Mouse (Mus musculus): Measurements from ENCODE around the gene Rc3h1.
"Not testable (repeated sequence)": the region's sequence is repeated elsewhere in the genome, so short reads cannot be mapped to it uniquely, and the experiment has no call there.

Gene Rc3h1

GRCm38 (mm10) chr1:160967268-160967667 is 61.0 kb downstream of the Rc3h1 start:
- DNase-seq (ENCODE audit: low spot score): no peak

DNA sequence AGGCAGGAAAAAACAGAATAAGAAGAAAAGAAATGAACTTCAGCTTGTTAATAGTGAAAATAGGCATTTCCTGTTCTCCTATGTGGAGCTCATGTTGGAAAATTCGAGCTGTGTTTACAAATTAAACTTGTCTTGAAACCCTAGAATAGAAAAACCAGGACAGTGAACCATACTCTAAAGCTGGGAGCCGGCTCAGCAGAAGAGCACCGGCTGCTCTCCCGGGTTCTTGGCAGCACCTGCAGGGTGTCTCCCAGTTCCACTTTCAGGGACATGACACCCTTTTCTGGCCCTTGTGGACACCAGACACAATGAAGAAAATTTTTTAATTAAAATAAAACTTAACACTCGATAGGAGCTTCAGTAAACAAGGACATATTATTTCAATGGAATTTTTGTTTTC is 62.4 kb downstream of the Rc3h1 start:
- DNase-seq (ENCODE audit: low spot score): no peak

- no peak for DNase-seq (ENCODE audit: low spot score)
Measured at GRCm38 (mm10) chr1:160978071-160978735, 72.0 kb downstream of the Rc3h1 start, which contains the start of gene Serpinc1. TSS of gene Serpinc1 (plus strand) at chr1:160978585.

- DNase-seq (ENCODE audit: low spot score): no peak
Measured at GRCm38 (mm10) chr1:160980021-160980420, 73.8 kb downstream of the Rc3h1 start.

DNA sequence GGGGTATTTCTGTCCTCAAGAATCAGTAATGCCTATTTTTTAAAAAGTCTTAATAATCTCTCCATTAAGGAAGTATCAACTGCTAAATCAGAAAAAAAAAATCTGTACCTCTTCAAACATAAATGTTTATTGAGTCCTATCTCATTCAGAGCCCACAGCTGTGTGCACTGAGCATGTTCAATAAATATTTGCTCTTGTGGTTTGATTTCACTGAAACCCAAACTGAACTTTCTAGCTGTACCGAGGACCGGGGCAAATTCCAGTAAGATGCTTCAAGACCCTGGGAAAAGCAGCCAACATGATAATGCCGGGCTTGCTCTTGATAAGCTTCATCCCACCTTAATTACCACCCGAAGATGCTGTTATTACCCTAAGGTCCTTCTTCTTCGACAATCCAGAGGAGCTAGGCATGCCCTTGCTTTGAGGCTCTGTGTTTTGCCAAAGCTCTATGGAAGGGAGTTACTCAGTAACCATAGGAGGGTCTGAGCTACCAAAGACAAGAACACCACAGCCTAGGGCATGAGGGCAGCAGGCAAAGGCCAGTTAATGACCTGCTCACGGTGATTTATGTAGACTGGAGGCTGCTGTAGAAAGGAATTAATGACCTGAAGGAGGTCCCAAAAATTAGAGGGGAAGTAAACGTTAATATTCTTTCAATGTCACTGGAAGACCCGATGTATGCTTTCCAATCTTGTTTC is 74.5 kb downstream of the Rc3h1 start:
- DNase-seq (ENCODE audit: low spot score): no peak

DNA sequence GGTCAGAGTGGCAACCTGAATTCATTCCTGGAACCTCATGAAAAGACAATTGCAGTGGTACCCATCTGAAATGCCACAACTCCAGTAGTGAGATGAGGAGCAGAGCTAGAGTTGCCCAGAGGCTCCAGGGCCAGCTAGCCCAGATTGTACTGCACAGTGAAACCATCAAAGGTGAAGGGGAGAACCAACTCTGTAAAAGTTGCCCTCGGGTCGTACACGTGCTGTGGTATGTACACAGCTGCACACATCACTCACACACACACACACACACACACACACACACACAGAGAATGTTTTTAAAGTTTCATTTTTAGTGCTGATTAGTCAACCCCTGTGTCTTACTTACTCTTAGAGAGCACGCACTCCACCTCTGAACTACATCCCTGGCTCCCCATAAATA is 75.1 kb downstream of the Rc3h1 start:
- DNase-seq (ENCODE audit: low spot score): no peak

DNA sequence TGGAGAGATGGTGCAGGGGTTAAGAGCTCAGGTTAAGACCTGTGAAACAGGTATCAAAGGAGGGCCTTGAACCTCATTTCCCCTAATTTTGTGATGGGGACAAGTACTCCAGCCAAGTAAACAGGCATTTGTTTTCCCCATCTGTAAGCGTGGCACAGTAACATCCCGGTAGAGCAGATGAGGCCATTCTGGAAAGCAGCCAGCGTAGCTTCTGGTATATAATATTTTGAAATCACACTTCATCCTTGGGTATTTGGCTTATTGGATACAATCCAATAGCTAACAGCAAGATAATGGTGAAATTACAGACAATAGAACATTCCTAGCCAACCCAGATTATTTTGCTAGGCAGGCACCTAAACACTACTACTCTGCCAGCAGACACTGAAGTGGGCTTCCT is 76.7 kb downstream of the Rc3h1 start:
- no peak for DNase-seq (ENCODE audit: low spot score)

DNA sequence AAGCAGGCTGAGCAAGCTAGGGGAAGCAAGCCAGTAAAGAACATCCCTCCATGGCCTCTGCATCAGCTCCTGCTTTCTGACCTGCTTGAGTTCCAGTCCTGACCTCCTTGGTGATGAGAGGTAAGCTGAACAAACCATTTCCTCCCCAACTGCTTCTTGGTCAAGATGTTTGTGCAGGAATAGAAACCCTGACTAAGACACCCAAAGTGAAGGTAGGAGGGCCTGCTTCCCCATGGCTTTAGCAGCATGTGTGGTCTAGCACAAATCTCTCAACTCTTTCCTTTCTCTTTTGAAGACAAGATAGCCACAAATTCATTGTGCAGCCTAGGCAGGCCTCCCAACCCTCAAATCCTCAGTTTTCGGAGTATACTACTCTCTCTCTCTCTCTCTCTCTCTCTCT is 78.5 kb downstream of the Rc3h1 start:
- DNase-seq (ENCODE audit: low spot score): not testable (repeated sequence)

- no peak for DNase-seq (ENCODE audit: low spot score)
Measured at GRCm38 (mm10) chr1:160985477-160985876, 79.3 kb downstream of the Rc3h1 start.

- DNase-seq (ENCODE audit: low spot score): no peak
Measured at GRCm38 (mm10) chr1:160986881-160987635, 80.8 kb downstream of the Rc3h1 start.

- DNase-seq (ENCODE audit: low spot score): no peak
Measured at GRCm38 (mm10) chr1:160989395-160989794, 83.2 kb downstream of the Rc3h1 start.

DNA sequence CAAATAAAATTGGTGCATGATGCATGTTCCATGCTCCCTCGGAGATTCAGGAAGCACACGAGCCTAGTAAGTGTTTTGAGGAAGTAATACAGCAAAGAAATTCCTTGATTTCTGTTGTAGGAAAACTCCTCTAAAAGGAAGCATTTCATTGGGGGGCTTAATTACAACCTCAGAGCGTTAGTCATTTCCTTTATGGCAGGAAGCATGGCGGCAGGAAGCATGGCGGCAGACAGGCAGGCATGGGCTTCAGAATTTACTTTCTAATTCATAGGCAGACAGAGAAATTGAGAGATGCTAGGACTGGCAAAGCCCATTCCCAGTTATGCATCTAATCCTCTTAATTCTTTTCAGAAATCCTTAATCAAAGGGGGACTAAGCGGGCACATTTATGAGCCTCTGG is 87.6 kb downstream of the Rc3h1 start:
- DNase-seq (ENCODE audit: low spot score): no peak

GRCm38 (mm10) chr1:161004942-161005341 is 98.7 kb downstream of the Rc3h1 start:
- DNase-seq (ENCODE audit: low spot score): no peak

GRCm38 (mm10) chr1:161005526-161005925 is 99.3 kb downstream of the Rc3h1 start:
- DNase-seq (ENCODE audit: low spot score): no peak

DNA sequence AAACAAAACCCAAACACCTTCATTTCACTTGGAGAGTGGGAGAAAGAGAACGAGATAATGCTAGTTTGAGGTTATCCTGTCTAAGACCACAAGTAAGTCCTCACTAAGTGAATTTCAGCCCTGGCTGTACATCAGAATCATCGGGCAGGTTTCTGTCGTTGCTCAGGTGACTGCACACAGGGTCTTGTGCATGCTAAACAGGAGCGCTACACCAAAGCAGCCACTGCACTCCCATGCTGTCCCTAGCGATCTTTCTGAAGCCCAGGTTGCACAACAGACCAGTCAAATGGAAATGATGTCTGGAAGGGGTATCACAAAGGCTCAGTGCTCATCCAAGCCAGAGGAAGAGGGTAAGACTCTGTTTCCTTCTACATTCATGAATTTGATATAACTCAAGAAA is 100.3 kb downstream of the Rc3h1 start:
- DNase-seq (ENCODE audit: low spot score): no peak

GRCm38 (mm10) chr1:161008038-161008437 is 101.8 kb downstream of the Rc3h1 start:
- DNase-seq (ENCODE audit: low spot score): no peak

GRCm38 (mm10) chr1:161010436-161010835 is 104.2 kb downstream of the Rc3h1 start:
- no peak for DNase-seq (ENCODE audit: low spot score)

GRCm38 (mm10) chr1:161016378-161016777 is 110.2 kb downstream of the Rc3h1 start:
- no peak for DNase-seq (ENCODE audit: low spot score)

DNA sequence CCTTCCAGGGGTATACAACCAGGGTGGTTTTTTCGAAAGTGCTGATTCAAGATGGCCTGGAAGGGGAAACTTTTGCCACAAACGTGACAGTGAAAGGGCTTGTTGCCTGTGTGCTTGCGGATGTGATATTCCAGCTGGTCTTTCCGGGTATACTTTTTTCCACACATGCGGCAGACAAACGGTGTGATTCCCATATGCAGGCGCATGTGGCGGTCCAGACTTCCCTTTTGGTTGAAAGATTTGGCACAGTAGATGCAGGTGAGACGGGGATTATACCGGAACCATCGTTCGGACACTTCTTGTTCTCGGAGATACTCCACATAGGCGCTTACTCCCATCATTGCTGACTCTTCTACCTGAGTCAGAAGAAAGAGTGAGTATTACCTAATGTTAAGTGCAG is 113.8 kb downstream of the Rc3h1 start:
- DNase-seq (ENCODE audit: low spot score): no peak

All from ovary, adult 18-20 months (tissue).